Mouse (Mus musculus) forebrain, embryonic 13.5 days (tissue): Measurements from ENCODE around the gene Sfswap. TPM values are rescaled to one million over a fixed set of nuclear protein-coding genes. Genes with fewer than 3 reads are reported as not detected.
A peak's percentile ranks its signal among the peaks of the same experiment; 100 is the strongest.
"Not testable (repeated sequence)": the region's sequence is repeated elsewhere in the genome, so short reads cannot be mapped to it uniquely, and the experiment has no call there.

Experiments used
- ATAC-seq: fragments of 200-750 bp; cut with Nextera tagmentation; 2 replicates; pipeline ENCODE4 v1.8.0; 2017
- H3K27ac ChIP-seq: fragments of 300-500 bp; sonication (generic); 2 replicates; pipeline ENCODE4 v1.5.1; 2015; ENCODE audit warnings: inconsistent platforms, mild to moderate bottlenecking, moderate library complexity
- H3K27me3 ChIP-seq: fragments of 300-500 bp; sonication (generic); 2 replicates; pipeline ENCODE4 v1.6.1; 2015; ENCODE audit warnings: mild to moderate bottlenecking, inconsistent platforms
- H3K36me3 ChIP-seq: fragments of 300-500 bp; sonication (generic); 2 replicates; pipeline ENCODE4 v1.6.1; 2015; ENCODE audit warnings: mild to moderate bottlenecking, inconsistent platforms; ENCODE audit not compliant: poor library complexity, severe bottlenecking
- H3K4me1 ChIP-seq: fragments of 300-500 bp; sonication (generic); 2 replicates; pipeline ENCODE4 v1.6.1; 2015; ENCODE audit warnings: inconsistent platforms
- H3K4me2 ChIP-seq: fragments of 300-500 bp; sonication (generic); 2 replicates; pipeline ENCODE4 v1.6.1; 2015; ENCODE audit warnings: inconsistent platforms, mild to moderate bottlenecking, moderate library complexity
- H3K4me3 ChIP-seq: fragments of 300-500 bp; sonication (generic); 2 replicates; pipeline ENCODE4 v1.5.1; 2015; ENCODE audit warnings: mild to moderate bottlenecking, inconsistent platforms
- H3K9ac ChIP-seq: fragments of 300-500 bp; sonication (generic); 2 replicates; pipeline ENCODE4 v1.6.1; 2015; ENCODE audit warnings: mild to moderate bottlenecking, inconsistent platforms
- H3K9me3 ChIP-seq: fragments of 300-500 bp; sonication (generic); replicated peaks from 2 replicates; pipeline ENCODE4 v1.6.1; 2016; ENCODE audit warnings: inconsistent platforms
- WGBS: fragments of 180-500 bp; shearing (Covaris S2); methylation state at CpG from one replicate; pipeline ENCODE4 v1.1.7; 2015; 5-methylcytosine and 5-hydroxymethylcytosine counted together
- polyA plus RNA-seq: library from polyadenylated mRNA; unstranded; fragments of >200 nt; fragmentation: Nextera tagmentation; extraction: Ambion mirVana; gene quantifications from 2 replicates; pipeline ENCODE4 v1.2.1, GENCODE M21; 2015

Sfswap gene
- polyA plus RNA-seq: 53.5 and 54.5 TPM in 2 replicates

GRCm38 (mm10) chr5:129500722-129501634 is at the start of gene Sfswap:
TSS of gene Sfswap (plus strand) at chr5:129501221.
- H3K27ac ChIP-seq: peak within 1 kb of the TSS; percentile 58
- peaks cover 8% of the 10 kb centered on the region for H3K27me3 ChIP-seq
- under 1% methylated on average over 64 of the region's 66 CpGs for WGBS
- H3K36me3 ChIP-seq: peaks cover 21% of the 10 kb centered on the region
- H3K4me1 ChIP-seq: peaks cover 21% of the 10 kb centered on the region
- H3K4me2 ChIP-seq: peak within 1 kb of the TSS; percentile 98
- peak; percentile 80 for ATAC-seq
- no peaks in the 10 kb centered on the region for H3K9me3 ChIP-seq
- H3K9ac ChIP-seq: peak within 1 kb of the TSS; percentile 94
- peak within 1 kb of the TSS; percentile 100 for H3K4me3 ChIP-seq

GRCm38 (mm10) chr5:129452561-129452960 is 48.5 kb upstream of the Sfswap start:
- no peak for ATAC-seq
- H3K4me2 ChIP-seq: no peak overlapping the region
- no peaks in the 10 kb centered on the region for H3K27me3 ChIP-seq
- no peaks in the 10 kb centered on the region for H3K9me3 ChIP-seq
- H3K4me3 ChIP-seq: no peak overlapping the region
- no peak overlapping the region for H3K9ac ChIP-seq
- H3K4me1 ChIP-seq: peaks cover 21% of the 10 kb centered on the region
- WGBS: 58% methylated on average over 3 of the region's 3 CpGs
- no peak overlapping the region for H3K27ac ChIP-seq
- no peaks in the 10 kb centered on the region for H3K36me3 ChIP-seq

- peak overlapping the region; percentile 35 for H3K4me2 ChIP-seq
- no peaks in the 10 kb centered on the region for H3K27me3 ChIP-seq
- H3K9ac ChIP-seq: 0 out of 2 replicates have a peak overlapping the region, but pooled peaks have one; percentile 19
- no peak overlapping the region for H3K4me3 ChIP-seq
- WGBS: 12% methylated on average over 13 of the region's 13 CpGs
- peaks cover 24% of the 10 kb centered on the region for H3K4me1 ChIP-seq
- ATAC-seq: peak; percentile 85
- no peaks in the 10 kb centered on the region for H3K9me3 ChIP-seq
- no peaks in the 10 kb centered on the region for H3K36me3 ChIP-seq
- peak overlapping the region; percentile 77 for H3K27ac ChIP-seq
Measured at GRCm38 (mm10) chr5:129454802-129455528, 46.1 kb upstream of the Sfswap start.

GRCm38 (mm10) chr5:129455529-129455896 is 45.5 kb upstream of the Sfswap start:
- no peaks in the 10 kb centered on the region for H3K9me3 ChIP-seq
- H3K4me3 ChIP-seq: no peak overlapping the region
- WGBS: 21% methylated on average over 2 of the region's 2 CpGs
- no peaks in the 10 kb centered on the region for H3K36me3 ChIP-seq
- H3K9ac ChIP-seq: no peak overlapping the region
- ATAC-seq: peak; percentile 30
- peak overlapping the region; percentile 35; the same call in 1 of the 2 replicates for H3K27ac ChIP-seq
- peak overlapping the region; percentile 35 for H3K4me2 ChIP-seq
- H3K4me1 ChIP-seq: peaks cover 25% of the 10 kb centered on the region
- no peaks in the 10 kb centered on the region for H3K27me3 ChIP-seq

GRCm38 (mm10) chr5:129456579-129457140 is 44.4 kb upstream of the Sfswap start:
- no peaks in the 10 kb centered on the region for H3K36me3 ChIP-seq
- ATAC-seq: no peak
- no peak overlapping the region for H3K9ac ChIP-seq
- no peak overlapping the region for H3K4me2 ChIP-seq
- no peak overlapping the region for H3K4me3 ChIP-seq
- WGBS: 40% methylated on average over 9 of the region's 9 CpGs
- no peak overlapping the region for H3K27ac ChIP-seq
- H3K9me3 ChIP-seq: no peaks in the 10 kb centered on the region
- H3K4me1 ChIP-seq: peaks cover 25% of the 10 kb centered on the region
- H3K27me3 ChIP-seq: no peaks in the 10 kb centered on the region

GRCm38 (mm10) chr5:129458109-129458508 is 42.9 kb upstream of the Sfswap start:
- H3K9me3 ChIP-seq: no peaks in the 10 kb centered on the region
- H3K36me3 ChIP-seq: no peaks in the 10 kb centered on the region
- H3K27ac ChIP-seq: no peak overlapping the region
- H3K4me3 ChIP-seq: no peak overlapping the region
- H3K9ac ChIP-seq: no peak overlapping the region
- no peaks in the 10 kb centered on the region for H3K27me3 ChIP-seq
- no peak for ATAC-seq
- peaks cover 25% of the 10 kb centered on the region for H3K4me1 ChIP-seq
- WGBS: 64% methylated on average over 7 of the region's 7 CpGs
- no peak overlapping the region for H3K4me2 ChIP-seq

- Histone ChIP-seq H3K27me3 (no peaks in the 10 kb centered on the region), H3K4me2 (no peak overlapping the region), H3K4me3 (no peak overlapping the region), H3K4me1 (peaks cover 25% of the 10 kb centered on the region), H3K36me3 (no peaks in the 10 kb centered on the region), H3K9ac (no peak overlapping the region), H3K27ac (no peak overlapping the region), H3K9me3 (no peaks in the 10 kb centered on the region)
- 54% methylated on average over 3 of the region's 3 CpGs for WGBS
- ATAC-seq: no peak
Measured at GRCm38 (mm10) chr5:129458541-129458940, 42.5 kb upstream of the Sfswap start.

- ATAC-seq: no peak
- peaks cover 11% of the 10 kb centered on the region; the same call in 1 of the 2 replicates for H3K4me1 ChIP-seq
- no peak overlapping the region for H3K9ac ChIP-seq
- no peaks in the 10 kb centered on the region for H3K27me3 ChIP-seq
- no peaks in the 10 kb centered on the region for H3K36me3 ChIP-seq
- H3K9me3 ChIP-seq: no peaks in the 10 kb centered on the region
- no peak overlapping the region for H3K4me2 ChIP-seq
- no peak overlapping the region for H3K4me3 ChIP-seq
- H3K27ac ChIP-seq: no peak overlapping the region
- 73% methylated on average over 11 of the region's 11 CpGs for WGBS
Measured at GRCm38 (mm10) chr5:129460798-129461476, 40.1 kb upstream of the Sfswap start.

GRCm38 (mm10) chr5:129463648-129464047 is 37.4 kb upstream of the Sfswap start:
- 79% methylated on average over 9 of the region's 9 CpGs for WGBS
- H3K4me2 ChIP-seq, H3K36me3 ChIP-seq, H3K9me3 ChIP-seq, H3K9ac ChIP-seq, ATAC-seq, H3K4me1 ChIP-seq, H3K27ac ChIP-seq, H3K27me3 ChIP-seq, H3K4me3 ChIP-seq: not testable (repeated sequence)

- ATAC-seq: no peak
- H3K36me3 ChIP-seq: no peaks in the 10 kb centered on the region
- WGBS: 79% methylated on average over 2 of the region's 2 CpGs
- H3K27me3 ChIP-seq: no peaks in the 10 kb centered on the region
- no peaks in the 10 kb centered on the region; the same call in 1 of the 2 replicates for H3K4me1 ChIP-seq
- H3K4me3 ChIP-seq: no peak overlapping the region
- no peaks in the 10 kb centered on the region for H3K9me3 ChIP-seq
- no peak overlapping the region for H3K9ac ChIP-seq
- H3K27ac ChIP-seq: no peak overlapping the region
- H3K4me2 ChIP-seq: no peak overlapping the region
Measured at GRCm38 (mm10) chr5:129465788-129466187, 35.2 kb upstream of the Sfswap start.

- Histone ChIP-seq H3K27me3 (no peaks in the 10 kb centered on the region), H3K9ac (no peak overlapping the region), H3K4me1 (0 out of 2 replicates have a peak, but pooled peaks cover 8% of the 10 kb centered on the region), H3K27ac (no peak overlapping the region), H3K4me3 (no peak overlapping the region), H3K9me3 (no peaks in the 10 kb centered on the region), H3K36me3 (no peaks in the 10 kb centered on the region), H3K4me2 (no peak overlapping the region)
- WGBS: 34% methylated on average over 3 of the region's 3 CpGs
- ATAC-seq: no peak
Measured at GRCm38 (mm10) chr5:129475532-129476045, 25.4 kb upstream of the Sfswap start.
